Mouse (Mus musculus): ENCODE results near the gene Gramd4. TPM values are rescaled to one million over a fixed set of nuclear protein-coding genes. Genes with fewer than 3 reads are reported as not detected.

The Gramd4 gene
- polyA plus RNA-seq, 1 experiment = 36.2 TPM

DNA sequence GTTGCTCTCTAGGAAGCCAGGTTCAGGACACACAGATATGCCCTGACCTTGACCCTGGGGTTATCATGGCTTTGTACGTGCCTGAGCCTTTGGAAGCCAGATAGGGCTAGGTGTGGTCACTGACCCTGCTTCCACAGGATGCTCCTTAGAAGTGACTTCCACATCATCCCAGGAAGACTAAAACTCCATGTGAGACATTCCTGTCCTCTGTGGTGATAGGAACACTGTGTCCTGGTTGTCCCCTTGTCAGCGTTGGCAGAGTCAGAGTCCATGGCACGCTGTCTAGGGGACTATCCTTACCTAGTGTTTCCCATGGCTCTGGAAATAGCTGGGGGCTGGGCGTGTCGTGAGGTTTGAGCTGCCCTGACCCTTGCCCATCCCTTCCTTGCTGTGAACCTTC lies 58.9 kb downstream of the Gramd4 start:
- no peak for TF ChIP-seq CEBPB (IDR thresholded peaks at IDR 0.05; ENCODE audit: low read depth)
- no peak for TF ChIP-seq MYOG (IDR thresholded peaks at IDR 0.05; ENCODE audit: control insufficient read depth, extremely low read depth, insufficient read length)
- no peak for TF ChIP-seq USF1 (IDR thresholded peaks at IDR 0.05; ENCODE audit: low read depth)
- H3K4me3 ChIP-seq (ENCODE audit: insufficient read depth, poor library complexity, severe bottlenecking) = no peak overlapping the region
- no peak overlapping the region for H3ac ChIP-seq (ENCODE audit: control insufficient read depth, insufficient read length, low read depth)
- no peaks in the 10 kb centered on the region for H3K27me3 ChIP-seq (ENCODE audit: control insufficient read depth, insufficient read depth, insufficient read length)
- peaks cover 2% of the 10 kb centered on the region for H3K79me3 ChIP-seq (ENCODE audit: low read depth)
- peaks cover 58% of the 10 kb centered on the region for H3K79me2 ChIP-seq (ENCODE audit: control insufficient read depth, insufficient read depth)
- H3K36me3 ChIP-seq (ENCODE audit: control insufficient read depth, insufficient read depth) = peaks cover 39% of the 10 kb centered on the region

- Histone ChIP-seq H3K4me3 (ENCODE audit: insufficient read depth, poor library complexity, severe bottlenecking) (no peak overlapping the region), H3K79me3 (ENCODE audit: low read depth) (no peaks in the 10 kb centered on the region), H3K27me3 (ENCODE audit: control insufficient read depth, insufficient read depth, insufficient read length) (no peaks in the 10 kb centered on the region), H3K79me2 (ENCODE audit: control insufficient read depth, insufficient read depth) (peaks cover 53% of the 10 kb centered on the region), H3K36me3 (ENCODE audit: control insufficient read depth, insufficient read depth) (peaks cover 46% of the 10 kb centered on the region), H3ac (ENCODE audit: control insufficient read depth, insufficient read length, low read depth) (no peak overlapping the region)
- TF ChIP-seq CTCF (IDR thresholded peaks at IDR 0.05; ENCODE audit: control insufficient read depth, insufficient read depth, insufficient read length) = no peak
- TF ChIP-seq MYOD1 (IDR thresholded peaks at IDR 0.05; ENCODE audit: control insufficient read depth, insufficient read length, low read depth) = no peak
- TF ChIP-seq FOSL1 (IDR thresholded peaks at IDR 0.05; ENCODE audit: insufficient read depth, low read length, poor library complexity, severe bottlenecking) = no peak
- TF ChIP-seq CEBPB (IDR thresholded peaks at IDR 0.05; ENCODE audit: low read depth) = no peak
- TF ChIP-seq MAX (IDR thresholded peaks at IDR 0.05) = no peak
- no peak for TF ChIP-seq USF1 (IDR thresholded peaks at IDR 0.05; ENCODE audit: low read depth)
- TF ChIP-seq MYOG (IDR thresholded peaks at IDR 0.05; ENCODE audit: control insufficient read depth, extremely low read depth, insufficient read length) = no peak
Measured at GRCm38 (mm10) chr15:86117115-86118100, 59.9 kb downstream of the Gramd4 start.

DNA sequence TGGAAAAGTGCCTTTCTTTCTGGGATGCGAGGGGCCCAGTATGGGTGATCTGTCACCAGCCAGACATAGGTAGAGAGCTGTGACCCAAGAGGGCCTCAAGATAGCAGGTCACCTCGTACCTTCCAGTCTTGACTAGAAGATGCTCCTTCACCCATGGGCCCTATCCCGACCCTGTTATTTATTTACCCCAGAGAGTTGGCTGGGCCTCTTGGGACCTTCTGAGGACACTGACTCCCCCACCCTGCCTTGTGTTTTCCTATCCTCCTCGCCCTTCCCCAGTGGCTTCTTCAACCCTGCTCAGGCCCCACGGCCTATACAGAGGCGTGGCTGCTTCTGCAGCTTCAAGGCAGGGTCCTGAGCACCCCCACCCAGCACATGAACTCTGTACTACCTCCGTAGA lies 61.7 kb downstream of the Gramd4 start:
- Histone ChIP-seq H3K79me3 (ENCODE audit: low read depth) (no peaks in the 10 kb centered on the region), H3ac (ENCODE audit: control insufficient read depth, insufficient read length, low read depth) (no peak overlapping the region), H3K4me3 (ENCODE audit: insufficient read depth, poor library complexity, severe bottlenecking) (no peak overlapping the region), H3K36me3 (ENCODE audit: control insufficient read depth, insufficient read depth) (peaks cover 63% of the 10 kb centered on the region), H3K27me3 (ENCODE audit: control insufficient read depth, insufficient read depth, insufficient read length) (no peaks in the 10 kb centered on the region), H3K79me2 (ENCODE audit: control insufficient read depth, insufficient read depth) (peaks cover 36% of the 10 kb centered on the region)
- TF ChIP-seq CEBPB (IDR thresholded peaks at IDR 0.05; ENCODE audit: low read depth) = no peak
- TF ChIP-seq FOSL1 (IDR thresholded peaks at IDR 0.05; ENCODE audit: insufficient read depth, low read length, poor library complexity, severe bottlenecking) = no peak
- no peak for TF ChIP-seq MYOG (IDR thresholded peaks at IDR 0.05; ENCODE audit: control insufficient read depth, extremely low read depth, insufficient read length)
- TF ChIP-seq MAX (IDR thresholded peaks at IDR 0.05) = no peak
- TF ChIP-seq CTCF (IDR thresholded peaks at IDR 0.05; ENCODE audit: control insufficient read depth, insufficient read depth, insufficient read length) = no peak
- TF ChIP-seq USF1 (IDR thresholded peaks at IDR 0.05; ENCODE audit: low read depth) = no peak
- TF ChIP-seq MYOD1 (IDR thresholded peaks at IDR 0.05; ENCODE audit: control insufficient read depth, insufficient read length, low read depth) = no peak

DNA sequence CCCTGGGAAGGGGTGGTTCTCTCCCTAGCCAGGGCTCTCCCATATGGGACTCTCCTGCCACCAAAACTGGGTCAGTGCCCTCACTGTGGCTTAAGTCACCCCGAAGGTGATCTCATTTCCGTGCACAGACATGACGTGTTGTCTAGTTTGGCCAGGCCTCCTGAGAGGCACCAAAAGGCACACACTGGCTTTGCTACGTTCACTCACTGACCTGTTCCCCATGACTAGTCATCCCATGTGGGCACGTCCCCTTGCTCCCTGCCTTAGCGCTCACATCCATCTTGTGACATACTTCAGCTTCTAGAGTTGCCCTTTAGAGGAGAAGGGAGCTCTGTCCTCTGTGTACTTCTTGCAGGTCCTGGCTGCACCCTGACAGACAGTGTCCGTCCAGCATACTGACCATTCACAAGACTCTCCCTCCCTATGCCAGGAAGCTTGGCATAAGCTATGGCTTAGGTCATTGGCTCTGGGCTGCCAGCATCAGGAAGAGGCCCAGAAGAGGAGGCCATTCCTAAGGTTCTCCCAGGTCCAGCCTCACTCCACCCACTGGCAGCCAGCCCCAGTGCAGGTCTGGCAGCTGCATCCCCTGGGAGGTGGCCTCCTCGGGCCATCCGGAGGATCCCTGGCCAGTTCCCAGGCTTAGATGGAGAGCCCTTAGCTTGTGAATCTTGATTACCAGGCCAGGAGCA lies 64.9 kb downstream of the Gramd4 start:
- Histone ChIP-seq H3K4me3 (ENCODE audit: insufficient read depth, poor library complexity, severe bottlenecking) (no peak overlapping the region), H3K79me2 (ENCODE audit: control insufficient read depth, insufficient read depth) (peaks cover 7% of the 10 kb centered on the region), H3ac (ENCODE audit: control insufficient read depth, insufficient read length, low read depth) (no peak overlapping the region), H3K79me3 (ENCODE audit: low read depth) (peaks cover 1% of the 10 kb centered on the region), H3K27me3 (ENCODE audit: control insufficient read depth, insufficient read depth, insufficient read length) (no peaks in the 10 kb centered on the region), H3K36me3 (ENCODE audit: control insufficient read depth, insufficient read depth) (peaks cover 91% of the 10 kb centered on the region)
- no peak for TF ChIP-seq MYOG (IDR thresholded peaks at IDR 0.05; ENCODE audit: control insufficient read depth, extremely low read depth, insufficient read length)
- TF ChIP-seq CEBPB (IDR thresholded peaks at IDR 0.05; ENCODE audit: low read depth) = no peak
- TF ChIP-seq CTCF (IDR thresholded peaks at IDR 0.05; ENCODE audit: control insufficient read depth, insufficient read depth, insufficient read length) = no peak

DNA sequence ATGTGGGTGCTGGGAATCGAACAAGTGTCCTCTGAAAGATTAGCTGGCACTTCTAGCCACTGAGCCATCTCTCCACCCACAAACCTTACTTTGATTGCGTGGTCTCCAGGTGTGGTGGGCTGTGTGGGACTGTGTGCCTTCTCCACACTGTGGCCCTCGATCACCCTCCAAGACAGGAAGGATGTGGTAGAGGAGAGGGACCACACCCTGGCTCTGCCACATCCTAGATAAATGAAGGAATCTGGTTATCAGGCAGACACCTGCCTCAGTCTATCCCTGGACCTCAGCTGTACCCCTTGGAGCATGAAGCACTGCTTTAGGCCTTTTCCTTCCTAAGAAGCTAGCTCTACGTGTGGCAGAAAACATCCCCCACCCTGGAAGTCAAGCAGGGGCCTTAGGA lies 65.9 kb downstream of the Gramd4 start:
- H3K36me3 ChIP-seq (ENCODE audit: control insufficient read depth, insufficient read depth) = peaks cover 95% of the 10 kb centered on the region
- no peak overlapping the region for H3K4me3 ChIP-seq (ENCODE audit: insufficient read depth, poor library complexity, severe bottlenecking)

More for the DNA sequence above, 65.9 kb downstream of the Gramd4 start:
- H3K79me2 ChIP-seq (ENCODE audit: control insufficient read depth, insufficient read depth) = peaks cover 7% of the 10 kb centered on the region
- no peak overlapping the region for H3ac ChIP-seq (ENCODE audit: control insufficient read depth, insufficient read length, low read depth)
- no peaks in the 10 kb centered on the region for H3K27me3 ChIP-seq (ENCODE audit: control insufficient read depth, insufficient read depth, insufficient read length)
- peaks cover 1% of the 10 kb centered on the region for H3K79me3 ChIP-seq (ENCODE audit: low read depth)
- no peak for TF ChIP-seq MAX (IDR thresholded peaks at IDR 0.05)
- TF ChIP-seq USF1 (IDR thresholded peaks at IDR 0.05; ENCODE audit: low read depth) = no peak
- TF ChIP-seq MYOD1 (IDR thresholded peaks at IDR 0.05; ENCODE audit: control insufficient read depth, insufficient read length, low read depth) = peak; percentile 46
- TF ChIP-seq CEBPB (IDR thresholded peaks at IDR 0.05; ENCODE audit: low read depth) = no peak
